Mouse (Mus musculus): ENCODE data around the gene Cdca5. TPM values are rescaled to one million over a fixed set of nuclear protein-coding genes. Genes with fewer than 3 reads are reported as not detected.

The Cdca5 gene
- polyA plus RNA-seq, 1 experiment from 2014 or later = 8.9 TPM

DNA sequence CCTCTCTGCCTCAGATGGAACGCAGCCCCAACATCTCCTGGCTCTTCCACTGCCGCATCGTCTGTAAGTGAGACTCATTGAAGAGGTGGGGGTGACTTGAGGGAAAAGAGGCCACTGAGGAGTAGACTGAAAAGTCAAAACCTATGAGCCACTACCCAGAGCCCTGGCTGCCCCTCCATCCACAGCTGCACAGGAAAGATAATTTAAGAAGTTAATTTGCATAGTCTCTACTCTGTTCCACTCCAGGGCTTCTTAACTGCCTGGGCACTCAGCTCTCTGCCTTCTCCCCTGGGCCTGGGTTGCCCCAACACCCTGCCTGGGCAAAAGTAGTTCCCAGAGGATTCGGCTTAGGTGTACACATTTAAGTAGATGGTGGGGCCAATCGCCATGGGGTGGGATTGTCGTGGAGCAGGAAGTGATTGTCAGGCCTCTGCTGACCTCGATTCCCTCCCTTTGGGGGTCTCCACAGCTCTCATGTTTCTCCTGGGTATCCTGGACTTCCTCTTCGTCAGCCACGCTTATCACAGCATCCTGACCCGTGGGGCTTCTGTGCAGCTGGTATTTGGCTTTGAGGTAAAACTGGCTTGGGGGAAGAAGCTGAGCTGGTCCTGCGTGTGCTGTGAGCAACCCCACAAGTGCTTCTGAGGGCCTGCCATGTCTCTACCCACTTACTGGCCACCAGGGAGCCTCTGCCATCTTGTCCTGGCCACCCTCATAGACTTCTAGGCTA is 35.9 kb upstream of the Cdca5 start:
- Histone ChIP-seq H3K4me1 (replicated peaks; ENCODE audit: control insufficient read depth, insufficient read depth, low read length) (no peaks in the 10 kb centered on the region; the same call in 1 of the 2 replicates), H3K9ac (ENCODE audit: low read depth, low read length) (no peak overlapping the region), H3K4me3 (ENCODE audit: low read depth, low read length) (no peak overlapping the region), H3K4me2 (replicated peaks; ENCODE audit: low read depth) (no peak overlapping the region), H3K27me3 (replicated peaks; ENCODE audit: control insufficient read depth, insufficient read depth, low read length) (no peaks in the 10 kb centered on the region), H3K27ac (ENCODE audit: low read depth, low read length) (no peak overlapping the region), H3K9me3 (ENCODE audit: control insufficient read depth) (no peaks in the 10 kb centered on the region), H3K36me3 (ENCODE audit: control insufficient read depth, insufficient read depth) (peaks cover 56% of the 10 kb centered on the region)
- no peak for ATAC-seq
- TF ChIP-seq CTCF (IDR thresholded peaks at IDR 0.05; ENCODE audit: low read depth) = no peak
- 88% methylated on average over 11 of the region's 11 CpGs for WGBS

DNA sequence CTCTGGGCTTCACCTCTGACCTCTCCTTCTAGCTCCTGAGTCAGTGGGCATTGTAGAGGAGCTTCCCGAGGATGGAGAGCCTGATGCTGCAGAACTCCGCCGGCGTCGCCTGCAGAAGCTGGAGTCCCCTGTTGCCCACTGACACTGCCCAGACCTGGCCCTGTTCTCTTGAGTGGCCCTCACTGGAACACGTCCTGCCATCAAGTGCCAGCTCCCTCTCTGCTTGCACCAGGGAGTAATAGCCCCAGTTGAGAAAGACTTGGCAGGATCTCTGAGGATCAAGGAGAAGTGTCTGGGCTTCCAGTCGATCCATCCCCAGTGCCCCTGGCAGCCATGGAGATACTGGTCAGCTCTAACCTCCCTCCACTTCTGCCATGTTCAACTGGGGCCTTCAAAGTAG is 32.3 kb upstream of the Cdca5 start:
- H3K27ac ChIP-seq (ENCODE audit: low read depth, low read length) = no peak overlapping the region
- no peaks in the 10 kb centered on the region for H3K27me3 ChIP-seq (replicated peaks; ENCODE audit: control insufficient read depth, insufficient read depth, low read length)
- no peak for ATAC-seq
- H3K9me3 ChIP-seq (ENCODE audit: control insufficient read depth) = no peaks in the 10 kb centered on the region
- no peak overlapping the region for H3K4me3 ChIP-seq (ENCODE audit: low read depth, low read length)
- no peak overlapping the region for H3K9ac ChIP-seq (ENCODE audit: low read depth, low read length)
- 81% methylated on average over 7 of the region's 7 CpGs for WGBS
- H3K36me3 ChIP-seq (ENCODE audit: control insufficient read depth, insufficient read depth) = peaks cover 73% of the 10 kb centered on the region
- TF ChIP-seq CTCF (IDR thresholded peaks at IDR 0.05; ENCODE audit: low read depth) = no peak
- no peak overlapping the region for H3K4me2 ChIP-seq (replicated peaks; ENCODE audit: low read depth)
- peaks cover 4% of the 10 kb centered on the region for H3K4me1 ChIP-seq (replicated peaks; ENCODE audit: control insufficient read depth, insufficient read depth, low read length)

DNA sequence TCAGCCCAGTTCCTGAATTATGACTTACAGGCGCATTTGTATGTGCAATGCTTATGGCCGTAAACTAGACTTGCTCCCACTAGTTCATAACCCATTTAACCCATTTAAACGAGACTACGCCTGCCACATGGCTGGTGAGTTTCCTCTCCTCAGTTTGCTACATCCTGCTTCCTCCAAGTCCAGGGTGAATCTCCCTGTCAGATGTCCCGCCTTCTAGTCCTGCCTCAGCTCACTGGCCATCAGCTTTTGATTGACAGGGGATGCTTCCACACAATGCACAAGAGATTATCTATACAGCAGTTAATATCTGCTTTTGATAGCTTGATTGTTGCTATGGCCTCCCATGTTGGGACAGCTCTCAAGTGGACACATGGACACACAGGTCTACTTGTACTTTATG is 30.5 kb upstream of the Cdca5 start:
- Histone ChIP-seq H3K4me1 (replicated peaks; ENCODE audit: control insufficient read depth, insufficient read depth, low read length) (peaks cover 4% of the 10 kb centered on the region; the same call in 1 of the 2 replicates), H3K9ac (ENCODE audit: low read depth, low read length) (no peak overlapping the region), H3K27me3 (replicated peaks; ENCODE audit: control insufficient read depth, insufficient read depth, low read length) (no peaks in the 10 kb centered on the region), H3K27ac (ENCODE audit: low read depth, low read length) (peak overlapping the region; percentile 28; the same call in 1 of the 2 replicates), H3K4me2 (replicated peaks; ENCODE audit: low read depth) (no peak overlapping the region), H3K36me3 (ENCODE audit: control insufficient read depth, insufficient read depth) (peaks cover 65% of the 10 kb centered on the region), H3K9me3 (ENCODE audit: control insufficient read depth) (no peaks in the 10 kb centered on the region), H3K4me3 (ENCODE audit: low read depth, low read length) (no peak overlapping the region)
- no peak for TF ChIP-seq CTCF (IDR thresholded peaks at IDR 0.05; ENCODE audit: low read depth)
- WGBS = 57% methylated on average over 5 of the region's 5 CpGs
- ATAC-seq = no peak

GRCm38 (mm10) chr19:6056696-6057095 is 28.1 kb upstream of the Cdca5 start:
- Histone ChIP-seq H3K9ac (ENCODE audit: low read depth, low read length) (peak overlapping the region; percentile 63), H3K9me3 (ENCODE audit: control insufficient read depth) (no peaks in the 10 kb centered on the region), H3K4me1 (replicated peaks; ENCODE audit: control insufficient read depth, insufficient read depth, low read length) (peaks cover 4% of the 10 kb centered on the region; the same call in 1 of the 2 replicates), H3K36me3 (ENCODE audit: control insufficient read depth, insufficient read depth) (peaks cover 41% of the 10 kb centered on the region), H3K4me3 (ENCODE audit: low read depth, low read length) (peak overlapping the region; percentile 62), H3K27me3 (replicated peaks; ENCODE audit: control insufficient read depth, insufficient read depth, low read length) (no peaks in the 10 kb centered on the region), H3K27ac (ENCODE audit: low read depth, low read length) (no peak overlapping the region), H3K4me2 (replicated peaks; ENCODE audit: low read depth) (peak overlapping the region; percentile 73)
- ATAC-seq = no peak
- WGBS = 41% methylated on average over 4 of the region's 4 CpGs
- no peak for TF ChIP-seq CTCF (IDR thresholded peaks at IDR 0.05; ENCODE audit: low read depth)

DNA sequence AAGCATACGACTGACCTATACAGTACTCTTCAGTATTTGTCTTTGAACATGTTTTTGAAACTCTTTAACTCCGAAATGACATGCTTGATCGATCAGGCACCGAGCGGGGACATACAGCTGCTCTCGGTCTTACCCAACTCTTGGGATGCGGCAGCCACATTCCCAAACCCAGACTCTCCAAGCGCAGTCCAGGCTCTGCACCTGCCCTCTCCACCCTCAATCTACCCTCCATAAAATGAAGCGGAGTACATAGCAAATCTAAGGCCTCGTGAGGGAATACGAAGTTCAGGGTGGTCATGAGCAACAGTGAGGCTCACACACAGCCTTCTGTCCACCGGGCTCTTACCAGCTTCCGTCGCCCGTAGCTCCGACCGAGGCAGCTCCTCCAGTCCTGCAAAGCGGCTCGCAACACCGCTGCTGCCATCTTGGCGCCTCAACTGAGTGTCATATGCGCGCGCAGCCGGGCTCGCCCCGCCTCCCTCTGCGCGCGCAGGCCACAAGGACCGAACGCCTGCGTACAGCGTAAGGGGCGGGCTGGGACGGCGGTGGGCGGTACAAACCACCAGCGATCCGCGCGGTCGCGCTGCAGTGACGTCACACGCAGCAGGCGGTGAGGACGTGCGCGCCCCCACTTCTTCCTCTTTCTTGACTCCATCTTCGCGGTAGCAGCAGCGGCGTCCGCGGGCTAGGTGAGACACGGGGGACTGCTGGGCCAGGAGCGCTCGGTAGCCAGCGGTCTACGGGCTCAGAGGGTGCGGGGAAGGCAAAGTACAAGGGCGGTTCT is 27.3 kb upstream of the Cdca5 start, which contains the start of the genes Mrpl49 and Fau:
TSS of gene Mrpl49 (minus strand) at position 473 of the 784 bp plus-strand sequence.
TSS of gene Fau (plus strand) at position 532 of the 784 bp plus-strand sequence.
- ATAC-seq = peak; percentile 84
- Histone ChIP-seq H3K4me2 (replicated peaks; ENCODE audit: low read depth) (peak within 1 kb of the TSS; percentile 73), H3K9me3 (ENCODE audit: control insufficient read depth) (no peaks in the 10 kb centered on the region), H3K27ac (ENCODE audit: low read depth, low read length) (peak within 1 kb of the TSS; percentile 51), H3K9ac (ENCODE audit: low read depth, low read length) (peak within 1 kb of the TSS; percentile 63), H3K36me3 (ENCODE audit: control insufficient read depth, insufficient read depth) (peaks cover 33% of the 10 kb centered on the region), H3K4me3 (ENCODE audit: low read depth, low read length) (peak within 1 kb of the TSS; percentile 62), H3K27me3 (replicated peaks; ENCODE audit: control insufficient read depth, insufficient read depth, low read length) (no peaks in the 10 kb centered on the region), H3K4me1 (replicated peaks; ENCODE audit: control insufficient read depth, insufficient read depth, low read length) (peaks cover 9% of the 10 kb centered on the region; the same call in 1 of the 2 replicates)
- WGBS = under 1% methylated on average over 61 of the region's 63 CpGs
- no peak for TF ChIP-seq CTCF (IDR thresholded peaks at IDR 0.05; ENCODE audit: low read depth)

DNA sequence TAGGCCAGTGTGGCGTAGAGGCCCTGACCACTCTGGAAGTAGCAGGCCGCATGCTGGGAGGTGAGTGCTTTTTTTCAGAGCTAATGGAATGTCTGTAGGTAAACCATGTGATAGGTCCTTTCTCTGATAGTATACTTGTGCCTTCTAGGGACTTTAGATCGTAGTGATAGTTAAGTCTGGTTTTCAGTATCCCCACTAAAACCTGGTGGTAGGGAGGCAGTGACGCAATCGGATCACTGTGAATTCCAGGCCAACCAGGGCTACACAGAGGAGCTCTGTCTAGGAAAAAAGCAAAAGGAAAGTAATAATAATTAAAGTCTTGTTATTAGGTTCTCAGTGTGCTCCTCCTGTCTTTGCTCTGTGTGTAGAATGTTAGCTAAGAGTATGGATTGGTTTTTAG is 26.3 kb upstream of the Cdca5 start:
- Histone ChIP-seq H3K9me3 (ENCODE audit: control insufficient read depth) (no peaks in the 10 kb centered on the region), H3K9ac (ENCODE audit: low read depth, low read length) (peak overlapping the region; percentile 63), H3K4me2 (replicated peaks; ENCODE audit: low read depth) (peak overlapping the region; percentile 73), H3K27ac (ENCODE audit: low read depth, low read length) (peak overlapping the region; percentile 51), H3K4me1 (replicated peaks; ENCODE audit: control insufficient read depth, insufficient read depth, low read length) (peaks cover 12% of the 10 kb centered on the region; the same call in 1 of the 2 replicates), H3K4me3 (ENCODE audit: low read depth, low read length) (peak overlapping the region; percentile 62), H3K36me3 (ENCODE audit: control insufficient read depth, insufficient read depth) (peaks cover 23% of the 10 kb centered on the region), H3K27me3 (replicated peaks; ENCODE audit: control insufficient read depth, insufficient read depth, low read length) (no peaks in the 10 kb centered on the region)
- WGBS = 17% methylated on average over 5 of the region's 5 CpGs
- no peak for ATAC-seq
- TF ChIP-seq CTCF (IDR thresholded peaks at IDR 0.05; ENCODE audit: low read depth) = no peak

Data from intestine, postnatal 0 days (tissue).